Mouse (Mus musculus) liver, embryonic 16.5 days (tissue): ENCODE results near the gene Prf1. TPM values are rescaled to one million over a fixed set of nuclear protein-coding genes. Genes with fewer than 3 reads are reported as not detected.

Source experiments
- ATAC-seq: fragments of 200-750 bp; cut with Nextera tagmentation; 2 replicates; pipeline ENCODE4 v1.8.0; 2017; ENCODE audit warnings: low read depth, mild to moderate bottlenecking, moderate number of reproducible peaks, moderate library complexity
- H3K27ac ChIP-seq: fragments of 300-500 bp; sonication (generic); 2 replicates; pipeline ENCODE4 v1.5.1; 2014; ENCODE audit warnings: mild to moderate bottlenecking, low read length
- H3K27me3 ChIP-seq: fragments of 300-500 bp; sonication (generic); 2 replicates; pipeline ENCODE4 v1.6.1; 2014; ENCODE audit warnings: low read depth, low read length, mixed read lengths; ENCODE audit not compliant: control insufficient read depth, insufficient read depth
- H3K36me3 ChIP-seq: fragments of 300-500 bp; sonication (generic); 2 replicates; pipeline ENCODE4 v1.6.1; 2014; ENCODE audit warnings: mild to moderate bottlenecking; ENCODE audit not compliant: control insufficient read depth, insufficient read depth
- H3K4me1 ChIP-seq: fragments of 300-500 bp; sonication (generic); 2 replicates; pipeline ENCODE4 v1.6.1; 2014; ENCODE audit warnings: low read depth, low read length, mixed read lengths; ENCODE audit not compliant: control insufficient read depth
- H3K4me2 ChIP-seq: fragments of 300-500 bp; sonication (generic); 2 replicates; pipeline ENCODE4 v1.6.1; 2014; ENCODE audit warnings: low read depth, low read length, mixed read lengths
- H3K4me3 ChIP-seq: fragments of 300-500 bp; sonication (generic); 2 replicates; pipeline ENCODE4 v1.5.1; 2014; ENCODE audit warnings: low read depth, mild to moderate bottlenecking, low read length
- H3K9ac ChIP-seq: fragments of 300-500 bp; sonication (generic); 2 replicates; pipeline ENCODE4 v1.6.1; 2014; ENCODE audit warnings: low read depth, low read length
- H3K9me3 ChIP-seq: fragments of 300-500 bp; sonication (generic); replicated peaks from 2 replicates; pipeline ENCODE4 v1.6.1; 2016; ENCODE audit warnings: low read length; ENCODE audit not compliant: control insufficient read depth
- WGBS: fragments of 180-500 bp; shearing (Covaris S2); extraction: QIAGEN DNeasy Blood & Tissue Kit; methylation state at CpG from one replicate; pipeline ENCODE4 v1.1.7; 2014; ENCODE audit not compliant: insufficient replicate concordance; 5-methylcytosine and 5-hydroxymethylcytosine counted together
- polyA plus RNA-seq: library from polyadenylated mRNA; unstranded; fragments of >200 nt; fragmentation: Nextera tagmentation; extraction: Ambion mirVana; gene quantifications from 2 replicates; pipeline ENCODE4 v1.2.1, GENCODE M21; 2015

Prf1 gene
- polyA plus RNA-seq, 1 experiment from 2014 or later, result 0.13 TPM

DNA sequence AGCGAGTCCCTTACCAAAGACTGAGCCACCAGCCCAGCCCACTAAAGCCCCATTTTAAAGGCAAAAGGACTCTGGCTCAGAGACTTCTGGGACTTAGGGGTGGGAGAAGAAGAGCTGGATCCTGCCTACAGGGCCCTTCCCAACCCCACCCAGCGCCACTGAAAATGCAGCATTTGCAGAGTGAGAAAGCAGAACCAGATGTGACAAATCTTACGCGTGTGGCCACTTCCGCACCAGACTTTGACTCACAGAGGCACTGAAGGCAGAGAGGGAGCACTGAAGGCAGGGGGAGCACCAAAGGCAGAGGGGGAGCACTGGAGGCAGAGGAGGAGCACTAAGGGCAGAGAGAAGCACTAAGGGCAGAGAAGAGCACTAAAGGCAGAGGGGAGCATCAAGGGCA lies 30.3 kb upstream of the Prf1 start:
- no peak for ATAC-seq
- 69% methylated on average over 5 of the region's 5 CpGs for WGBS

DNA sequence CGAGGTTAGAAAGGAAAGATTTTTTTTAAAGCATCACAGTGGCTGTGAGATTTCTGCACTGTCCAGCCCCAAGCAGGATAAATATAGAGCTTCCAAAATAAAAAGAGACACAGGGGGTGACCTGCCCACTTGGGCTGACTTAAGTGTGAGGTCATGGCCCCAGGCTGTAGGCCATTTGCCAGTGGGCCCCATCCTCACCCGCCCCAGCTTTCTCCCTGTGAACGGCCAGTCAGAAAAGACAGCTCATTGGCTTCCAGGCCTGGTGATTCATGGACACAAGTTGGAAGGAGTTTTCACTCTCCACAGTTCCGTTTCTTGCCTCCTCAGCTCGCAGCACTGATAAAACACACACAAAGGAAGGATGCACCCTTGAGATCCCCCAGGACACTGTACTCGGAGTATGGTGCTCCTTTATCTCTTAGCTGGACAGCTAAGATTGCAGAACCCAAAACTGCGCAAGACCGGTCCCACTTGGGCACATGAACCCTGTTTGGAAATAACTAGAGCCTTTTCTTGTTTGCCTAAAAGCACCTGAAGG lies 25.5 kb upstream of the Prf1 start:
- ATAC-seq, result no peak
- no peaks in the 10 kb centered on the region for H3K4me1 ChIP-seq
- no peaks in the 10 kb centered on the region for H3K36me3 ChIP-seq
- no peak overlapping the region for H3K9ac ChIP-seq
- peaks cover 29% of the 10 kb centered on the region for H3K27me3 ChIP-seq
- WGBS, result 42% methylated on average over 8 of the region's 8 CpGs
- H3K9me3 ChIP-seq, result no peaks in the 10 kb centered on the region
- no peak overlapping the region for H3K4me3 ChIP-seq
- no peak overlapping the region for H3K27ac ChIP-seq
- H3K4me2 ChIP-seq, result no peak overlapping the region

More for the DNA sequence above, 30.3 kb upstream of the Prf1 start:
- H3K9me3 ChIP-seq, result no peaks in the 10 kb centered on the region
- H3K9ac ChIP-seq, result no peak overlapping the region
- H3K4me2 ChIP-seq, result no peak overlapping the region
- H3K27ac ChIP-seq, result no peak overlapping the region
- no peak overlapping the region for H3K4me3 ChIP-seq
- H3K36me3 ChIP-seq, result no peaks in the 10 kb centered on the region
- peaks cover 7% of the 10 kb centered on the region for H3K27me3 ChIP-seq
- no peaks in the 10 kb centered on the region for H3K4me1 ChIP-seq

DNA sequence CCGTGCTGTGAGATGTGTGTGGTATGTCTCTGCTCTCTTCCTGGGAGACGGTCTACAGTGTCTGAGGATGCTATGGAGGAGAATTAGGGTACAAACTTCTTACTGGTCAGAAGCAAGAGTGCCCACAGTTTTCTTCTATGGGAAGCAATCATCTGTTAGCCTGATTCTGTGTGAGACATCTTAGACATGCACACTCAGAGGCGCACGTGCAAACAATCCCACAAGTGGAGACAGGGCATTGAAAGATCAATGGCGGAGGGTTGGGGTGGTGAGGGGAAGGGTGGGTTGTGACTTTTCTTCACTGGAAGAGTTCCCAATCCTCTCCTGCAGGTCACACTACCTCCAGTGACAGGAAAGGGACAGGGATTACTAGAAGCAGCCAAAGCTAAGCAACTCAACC lies 25.0 kb upstream of the Prf1 start:
- no peaks in the 10 kb centered on the region for H3K4me1 ChIP-seq
- H3K27ac ChIP-seq, result no peak overlapping the region
- H3K27me3 ChIP-seq, result peaks cover 29% of the 10 kb centered on the region
- H3K9me3 ChIP-seq, result no peaks in the 10 kb centered on the region
- H3K4me3 ChIP-seq, result peak overlapping the region; percentile 50
- no peak for ATAC-seq
- peak overlapping the region; percentile 69 for H3K4me2 ChIP-seq
- WGBS, result 47% methylated on average over 5 of the region's 5 CpGs
- H3K36me3 ChIP-seq, result no peaks in the 10 kb centered on the region
- H3K9ac ChIP-seq, result peak overlapping the region; percentile 43; the same call in 1 of the 2 replicates

DNA sequence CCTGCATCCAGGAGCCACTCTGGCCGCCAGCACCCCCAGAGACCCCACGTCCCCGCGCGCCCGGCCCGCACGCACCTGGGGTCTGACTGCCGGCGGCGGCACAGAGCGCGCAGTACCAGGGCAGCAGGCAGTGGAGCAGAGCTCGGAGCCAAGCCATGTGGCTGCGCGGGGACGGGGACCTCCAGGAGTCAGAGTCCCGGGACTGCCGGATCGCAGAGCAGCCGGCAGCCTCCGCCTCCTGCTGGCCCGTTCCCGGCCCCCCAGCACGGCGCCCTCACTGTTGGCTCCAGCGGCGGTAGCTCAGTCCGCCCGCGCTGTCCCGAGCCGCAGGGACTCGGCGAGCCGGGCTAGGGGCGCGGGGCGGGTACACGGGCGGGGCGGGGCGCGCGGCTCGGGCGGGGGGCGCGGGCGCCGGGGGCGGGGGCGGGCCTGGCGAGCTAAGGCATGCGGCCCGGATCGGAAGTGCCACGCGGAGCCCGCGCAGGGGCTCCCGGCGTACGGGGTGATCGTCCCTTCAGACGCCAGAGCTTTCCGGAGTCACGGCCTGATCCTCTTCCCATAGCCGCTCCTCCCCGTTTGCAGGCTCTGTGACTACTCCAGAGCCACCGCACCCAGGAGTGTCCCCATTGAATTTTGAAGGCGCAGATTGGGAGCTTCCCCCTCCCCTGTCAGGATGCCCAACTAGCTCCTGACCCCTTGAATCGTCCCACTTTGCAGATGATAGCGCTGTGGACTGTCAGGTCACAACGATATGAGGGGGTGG lies 24.4 kb upstream of the Prf1 start, which contains the start of gene Adamts14:
Gene Adamts14, minus strand, starts transcription at position 358 of the 763 bp plus-strand sequence.
- peak; percentile 37; the same call in 1 of the 2 replicates for ATAC-seq
- Histone ChIP-seq H3K27me3 (peaks cover 29% of the 10 kb centered on the region), H3K9ac (peak within 1 kb of the TSS; percentile 43; the same call in 1 of the 2 replicates), H3K4me2 (peak within 1 kb of the TSS; percentile 69), H3K9me3 (no peaks in the 10 kb centered on the region), H3K36me3 (no peaks in the 10 kb centered on the region), H3K4me1 (no peaks in the 10 kb centered on the region; the same call in 1 of the 2 replicates), H3K27ac (no peak within 1 kb of the TSS), H3K4me3 (peak within 1 kb of the TSS; percentile 50)
- under 1% methylated on average over 65 of the region's 75 CpGs for WGBS

DNA sequence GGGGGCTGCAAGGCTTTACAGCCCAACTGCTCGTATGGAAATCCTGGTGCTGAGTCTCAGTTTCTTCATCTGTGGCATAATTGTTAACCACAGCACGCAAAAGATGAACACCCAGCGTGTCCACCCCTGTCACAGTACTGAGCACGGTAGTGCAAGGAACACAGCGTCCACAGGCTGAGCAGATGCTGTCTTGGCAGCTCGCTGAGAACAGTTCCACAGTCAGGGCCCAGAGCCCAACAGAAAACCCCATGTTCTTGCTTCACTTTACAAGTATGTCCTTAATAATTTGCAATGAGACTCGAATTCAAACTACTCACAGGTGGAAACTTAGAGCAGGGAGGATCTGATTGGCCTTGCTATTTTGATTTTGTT lies 23.8 kb upstream of the Prf1 start:
- Histone ChIP-seq H3K27me3 (peaks cover 29% of the 10 kb centered on the region), H3K36me3 (no peaks in the 10 kb centered on the region), H3K4me3 (no peak overlapping the region), H3K9me3 (no peaks in the 10 kb centered on the region), H3K27ac (no peak overlapping the region), H3K4me1 (no peaks in the 10 kb centered on the region; the same call in 1 of the 2 replicates), H3K4me2 (0 out of 2 replicates have a peak overlapping the region, but pooled peaks have one; percentile 69), H3K9ac (no peak overlapping the region)
- 37% methylated on average over 7 of the region's 7 CpGs for WGBS
- no peak for ATAC-seq

DNA sequence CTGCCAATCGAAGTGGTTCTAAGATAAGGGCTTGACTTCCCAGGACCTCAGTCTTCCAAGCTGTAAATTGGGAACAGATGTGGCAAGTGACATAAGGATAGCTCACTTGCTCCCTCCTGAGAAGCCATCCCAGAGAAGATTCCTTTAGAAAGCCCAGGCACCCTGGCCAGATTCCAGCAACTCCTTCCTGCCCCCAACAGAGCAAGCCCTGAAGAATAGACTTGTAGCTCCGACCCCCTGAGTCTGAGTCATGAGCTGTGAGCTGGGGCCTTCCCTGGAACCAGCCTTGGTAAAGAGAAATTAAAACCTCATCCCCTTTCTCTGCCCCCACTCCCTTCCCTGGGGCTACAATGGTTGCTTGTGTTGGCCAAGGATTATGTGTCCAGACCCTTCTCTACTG lies 23.1 kb upstream of the Prf1 start:
- no peaks in the 10 kb centered on the region; the same call in 1 of the 2 replicates for H3K4me1 ChIP-seq
- H3K27ac ChIP-seq, result no peak overlapping the region
- 42% methylated on average over 2 of the region's 2 CpGs for WGBS
- H3K9ac ChIP-seq, result no peak overlapping the region
- H3K36me3 ChIP-seq, result no peaks in the 10 kb centered on the region
- no peaks in the 10 kb centered on the region for H3K9me3 ChIP-seq
- H3K4me3 ChIP-seq, result no peak overlapping the region
- peaks cover 29% of the 10 kb centered on the region for H3K27me3 ChIP-seq
- ATAC-seq, result no peak
- no peak overlapping the region for H3K4me2 ChIP-seq

DNA sequence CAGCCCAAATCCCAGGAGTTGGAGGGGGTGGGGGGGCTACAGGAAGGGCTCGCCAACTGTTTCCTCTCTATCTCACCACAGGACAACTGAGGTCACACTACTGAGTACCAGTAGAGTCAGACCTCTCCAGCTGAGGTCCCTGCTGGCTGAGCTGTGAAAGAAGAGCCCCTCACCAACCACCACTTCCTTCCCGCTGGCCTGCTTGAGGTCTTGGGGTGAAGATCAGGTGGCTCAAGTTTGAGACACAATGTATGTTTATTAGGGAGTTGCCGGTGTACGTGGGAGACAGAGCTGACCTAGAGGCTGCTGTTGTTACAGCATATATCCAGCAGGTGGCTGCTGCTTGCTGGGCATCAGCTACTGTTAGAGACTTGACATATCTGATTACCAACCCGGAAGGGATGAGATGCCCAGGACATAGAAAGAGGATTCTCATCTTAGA lies 21.9 kb upstream of the Prf1 start:
- Histone ChIP-seq H3K9me3 (no peaks in the 10 kb centered on the region), H3K27ac (no peak overlapping the region), H3K4me2 (no peak overlapping the region), H3K4me3 (no peak overlapping the region), H3K27me3 (peaks cover 29% of the 10 kb centered on the region), H3K36me3 (no peaks in the 10 kb centered on the region), H3K4me1 (no peaks in the 10 kb centered on the region; the same call in 1 of the 2 replicates), H3K9ac (no peak overlapping the region)
- WGBS, result 3% methylated on average over 5 of the region's 5 CpGs
- ATAC-seq, result no peak

DNA sequence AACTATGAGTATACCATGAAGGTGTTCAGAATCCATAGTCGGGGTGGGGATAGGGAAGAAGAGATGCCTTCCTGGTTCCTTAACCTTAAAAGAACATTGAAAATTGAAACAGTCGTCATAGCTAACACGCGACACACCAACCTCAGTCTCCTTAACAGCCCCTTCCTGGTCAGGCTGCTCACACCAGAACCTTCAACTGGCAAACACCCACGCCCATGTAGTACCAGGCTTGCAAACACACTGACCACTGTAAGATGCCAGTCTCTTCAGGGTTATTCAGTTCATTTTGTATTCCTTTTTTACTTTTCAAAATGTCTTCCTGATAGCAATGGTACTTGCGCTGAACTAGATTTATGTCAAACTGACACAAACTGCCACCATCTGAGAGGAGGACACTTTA lies 20.6 kb upstream of the Prf1 start:
- no peak overlapping the region for H3K27ac ChIP-seq

More for the DNA sequence above, 20.6 kb upstream of the Prf1 start:
- Histone ChIP-seq H3K36me3 (no peaks in the 10 kb centered on the region), H3K4me3 (no peak overlapping the region), H3K4me1 (no peaks in the 10 kb centered on the region; the same call in 1 of the 2 replicates), H3K9ac (no peak overlapping the region), H3K4me2 (no peak overlapping the region), H3K27me3 (peaks cover 25% of the 10 kb centered on the region), H3K9me3 (no peaks in the 10 kb centered on the region)
- 64% methylated on average over 6 of the region's 6 CpGs for WGBS
- ATAC-seq, result no peak
